In the genomic region with DNA sequence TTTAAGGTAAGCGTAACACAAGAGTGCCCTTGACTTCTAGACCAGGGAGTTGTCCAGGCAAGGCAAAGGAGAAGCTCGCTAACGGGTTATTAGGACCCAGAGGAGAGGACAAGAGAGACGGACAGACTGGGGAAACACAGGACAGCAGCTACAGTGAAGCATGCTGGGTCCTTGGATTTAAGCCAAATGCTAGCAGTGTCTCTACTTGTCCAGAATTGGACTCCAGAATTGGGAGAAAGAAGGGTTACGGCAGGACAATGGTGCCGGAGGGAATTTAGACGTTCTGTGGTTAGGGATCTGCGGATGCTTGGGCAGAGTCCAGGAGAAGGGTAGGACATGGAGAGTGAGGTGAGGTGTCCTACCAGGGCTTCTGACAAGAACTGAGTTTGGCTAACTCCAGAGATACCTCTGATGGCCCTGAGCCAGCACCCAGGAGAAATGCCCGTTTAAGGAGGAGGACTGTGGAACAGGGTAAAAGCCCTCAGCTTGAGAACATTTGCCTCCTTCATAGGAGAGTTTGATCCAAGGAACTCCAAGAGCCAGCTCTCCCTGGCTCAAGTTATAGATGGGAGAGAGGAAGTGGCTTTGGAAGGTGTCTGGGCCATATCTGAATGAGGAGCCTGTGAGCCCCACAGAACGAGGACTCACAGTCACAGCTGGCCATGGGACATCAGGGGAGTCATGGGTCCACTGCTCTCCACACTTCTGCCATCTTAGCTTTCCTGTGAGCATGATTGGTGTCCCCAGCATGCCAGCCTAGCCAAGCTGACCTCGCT, we compare ENCODE assay signal across 25 mouse cellular contexts.
A peak's percentile ranks its signal among the peaks of the same experiment; 100 is the strongest.
DNase-seq lines count a peak whose midpoint lies in the region; TF ChIP-seq lines count a peak whose summit lies in the region.
"Had no signal": no experiment of that assay in that cellular context is flagged by ENCODE, and none has a peak within 500 bp of the region (broad histone marks: within the 10 kb centered on the region; RNA-seq: fewer than 3 reads in every experiment).

No protein-coding gene starts in this region.

- no peak for TF ChIP-seq POLR2A in kidney, adult 2 months (IDR thresholded peaks at IDR 0.05; ENCODE audit: low read depth, low read length)

- intact Hi-C loops in gastrocnemius, postnatal 14 days (cut with DNase I; ENCODE audit: low total_unique reads), result loop anchor here (5.0 kb wide), 2 partner anchors 37 to 137 kb away; no protein-coding TSS in a partner anchor

- 83% methylated on average over 11 of the region's 11 CpGs for WGBS in heart, embryonic 10.5 days
- 66% methylated on average over 11 of the region's 11 CpGs for WGBS in kidney, adult 2 months

- DNase-seq in gastrocnemius, adult 18-20 months (ENCODE audit: low spot score), result peak; percentile 36
- no peak for DNase-seq in gastrocnemius, postnatal 14 days
- DNase-seq in heart, embryonic 10.5 days (ENCODE audit: low spot score), result no peak
- DNase-seq in heart, postnatal 4 days, result no peak
- DNase-seq in kidney, adult 2 months, result peak; percentile 51
- DNase-seq in kidney, postnatal 10 days, result no peak
- peak; percentile 54 for DNase-seq in adipocyte (ENCODE audit: low spot score)
- DNase-seq in yolk sac, embryonic 10.5 days (ENCODE audit: low spot score), result no peak
- DNase-seq: adrenal gland, postnatal 14 days; cerebellum, adult 11-12 months; cerebellum, postnatal 14 days; forebrain, postnatal 0 days; gastrocnemius, postnatal 36 days; kidney, adult 9 months; kidney, postnatal 14 days; liver; lung, adult 2 months; right cerebral cortex, postnatal 25 days had no signal

- peaks cover 5% of the 10 kb centered on the region; the same call in 1 of the 2 replicates for H3K36me3 ChIP-seq in heart, embryonic 10.5 days
- H3K36me3 ChIP-seq in kidney, adult 2 months (ENCODE audit: control insufficient read depth, insufficient read depth, low read length), result no peaks in the 10 kb centered on the region
- H3K36me3 ChIP-seq: forebrain, embryonic 12.5 days; G1E; hindbrain, embryonic 13.5 days; stomach, embryonic 15.5 days had no signal

- no peak overlapping the region for H3K4me3 ChIP-seq in heart, embryonic 10.5 days
- H3K4me3 ChIP-seq in kidney, adult 2 months (ENCODE audit: insufficient read depth, low read depth, low read length), result no peak overlapping the region
- H3K4me3 ChIP-seq: erythroblast, embryonic 14.5 days; forebrain, embryonic 12.5 days; heart, embryonic 15.5 days; hindbrain, embryonic 13.5 days; stomach, embryonic 15.5 days had no signal

- no peaks in the 10 kb centered on the region for H3K27me3 ChIP-seq in heart, embryonic 10.5 days (ENCODE audit: insufficient read depth, poor library complexity, severe bottlenecking)
- no peaks in the 10 kb centered on the region for H3K27me3 ChIP-seq in kidney, adult 2 months (replicated peaks; ENCODE audit: control insufficient read depth, insufficient read depth, low read length)
- H3K27me3 ChIP-seq: forebrain, embryonic 12.5 days; heart, embryonic 15.5 days; stomach, embryonic 15.5 days had no signal

- peak overlapping the region; percentile 76 for H3K27ac ChIP-seq in heart, embryonic 10.5 days
- no peak overlapping the region for H3K27ac ChIP-seq in kidney, adult 2 months (ENCODE audit: insufficient read depth, low read depth, low read length)
- H3K27ac ChIP-seq: forebrain, embryonic 12.5 days; heart, embryonic 15.5 days; hindbrain, embryonic 13.5 days; liver, embryonic 14.5 days; stomach, embryonic 15.5 days had no signal

- TF ChIP-seq CTCF in kidney, adult 2 months (conservative IDR thresholded peaks at IDR 0.05; ENCODE audit: insufficient read depth, insufficient read length, low read depth, low read length), result no peak

- 0 out of 2 replicates have a peak, but pooled peaks cover 3% of the 10 kb centered on the region for H3K9me3 ChIP-seq in heart, embryonic 10.5 days
- H3K9me3 ChIP-seq: forebrain, embryonic 12.5 days; heart, embryonic 15.5 days; stomach, embryonic 15.5 days had no signal

- H3K4me1 ChIP-seq in heart, embryonic 10.5 days, result peaks cover 53% of the 10 kb centered on the region
- H3K4me1 ChIP-seq in kidney, adult 2 months (ENCODE audit: control insufficient read depth, insufficient read depth, low read length), result peaks cover 17% of the 10 kb centered on the region

Comparison
In these comparisons a context has a peak if more than half of its experiments do, and no peak if none do; other contexts are left out.
1. DNase-seq: peak in gastrocnemius, adult 18-20 months (single experiment), kidney, adult 2 months (single experiment) and adipocyte (single experiment); none in gastrocnemius, postnatal 14 days (single experiment), heart, embryonic 10.5 days (single experiment), heart, postnatal 4 days (single experiment), kidney, postnatal 10 days (single experiment) and yolk sac, embryonic 10.5 days (single experiment).